Mouse (Mus musculus) forebrain, embryonic 13.5 days (tissue): ENCODE measurements at regions not wholly inside any gene's neighbourhood (a gene's known extent, or its start where the extent isn't known, plus 50 kb on each side); places are given as distances from the start of the nearest gene placed in this dataset.
"Not testable (repeated sequence)": the region's sequence is repeated elsewhere in the genome, so short reads cannot be mapped to it uniquely, and the experiment has no call there.

Experiments
- ATAC-seq: fragments of 200-750 bp; cut with Nextera tagmentation; 2 replicates; pipeline ENCODE4 v1.8.0; 2017
- H3K27ac ChIP-seq: fragments of 300-500 bp; sonication (generic); 2 replicates; pipeline ENCODE4 v1.5.1; 2015; ENCODE audit warnings: inconsistent platforms, mild to moderate bottlenecking, moderate library complexity
- H3K27me3 ChIP-seq: fragments of 300-500 bp; sonication (generic); 2 replicates; pipeline ENCODE4 v1.6.1; 2015; ENCODE audit warnings: mild to moderate bottlenecking, inconsistent platforms
- H3K36me3 ChIP-seq: fragments of 300-500 bp; sonication (generic); 2 replicates; pipeline ENCODE4 v1.6.1; 2015; ENCODE audit warnings: mild to moderate bottlenecking, inconsistent platforms; ENCODE audit not compliant: poor library complexity, severe bottlenecking
- H3K4me1 ChIP-seq: fragments of 300-500 bp; sonication (generic); 2 replicates; pipeline ENCODE4 v1.6.1; 2015; ENCODE audit warnings: inconsistent platforms
- H3K4me2 ChIP-seq: fragments of 300-500 bp; sonication (generic); 2 replicates; pipeline ENCODE4 v1.6.1; 2015; ENCODE audit warnings: inconsistent platforms, mild to moderate bottlenecking, moderate library complexity
- H3K4me3 ChIP-seq: fragments of 300-500 bp; sonication (generic); 2 replicates; pipeline ENCODE4 v1.5.1; 2015; ENCODE audit warnings: mild to moderate bottlenecking, inconsistent platforms
- H3K9ac ChIP-seq: fragments of 300-500 bp; sonication (generic); 2 replicates; pipeline ENCODE4 v1.6.1; 2015; ENCODE audit warnings: mild to moderate bottlenecking, inconsistent platforms
- H3K9me3 ChIP-seq: fragments of 300-500 bp; sonication (generic); replicated peaks from 2 replicates; pipeline ENCODE4 v1.6.1; 2016; ENCODE audit warnings: inconsistent platforms
- WGBS: fragments of 180-500 bp; shearing (Covaris S2); methylation state at CpG from one replicate; pipeline ENCODE4 v1.1.7; 2015; 5-methylcytosine and 5-hydroxymethylcytosine counted together

DNA sequence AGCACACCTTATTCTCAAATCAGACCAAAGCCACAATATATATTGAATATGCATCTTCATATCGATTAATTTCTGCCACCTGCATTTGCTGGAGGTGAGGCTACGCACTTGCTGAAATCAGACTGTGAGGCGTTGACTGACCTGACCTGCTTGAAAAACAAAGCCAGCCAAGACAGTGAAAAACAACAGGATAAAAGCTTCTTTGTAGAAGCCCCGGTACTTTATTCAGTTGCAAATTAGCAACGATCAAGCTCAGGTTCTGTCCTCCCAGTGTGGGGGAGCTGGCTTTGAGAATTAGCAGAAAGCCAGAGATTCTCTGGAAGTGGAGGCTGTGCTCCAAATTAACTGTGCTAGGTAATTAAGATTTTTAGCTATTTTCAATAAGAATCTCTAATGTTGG, 100.6 kb downstream of the Vmn2r79 start:
- H3K4me2 ChIP-seq: no peak overlapping the region
- no peak overlapping the region for H3K27ac ChIP-seq
- no peaks in the 10 kb centered on the region for H3K4me1 ChIP-seq
- no peak overlapping the region for H3K9ac ChIP-seq
- H3K36me3 ChIP-seq: no peaks in the 10 kb centered on the region
- no peak for ATAC-seq
- H3K9me3 ChIP-seq: peaks cover 8% of the 10 kb centered on the region
- H3K4me3 ChIP-seq: no peak overlapping the region
- WGBS: 50% methylated on average over 5 of the region's 5 CpGs
- no peaks in the 10 kb centered on the region for H3K27me3 ChIP-seq

DNA sequence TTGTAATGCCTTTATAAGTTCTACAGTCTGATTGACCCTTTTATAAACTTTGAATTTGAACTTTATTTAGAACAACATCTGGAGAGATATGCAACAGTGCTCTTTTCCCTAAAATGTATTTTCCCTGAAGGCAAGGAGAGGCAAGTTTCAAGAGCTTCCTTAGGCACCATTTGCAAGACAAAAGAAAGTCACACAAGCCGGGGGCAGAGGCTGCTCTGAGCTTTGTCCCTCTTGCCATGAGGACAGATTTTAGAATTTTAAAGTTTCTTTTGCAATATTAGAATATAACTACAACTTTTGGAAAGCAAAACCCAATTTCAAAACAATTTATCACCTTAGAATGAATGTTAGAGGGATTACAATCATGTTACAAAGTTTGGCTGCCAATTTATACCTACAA, 103.7 kb downstream of the Vmn2r79 start:
- not testable (repeated sequence) for ATAC-seq, H3K4me3 ChIP-seq, H3K9me3 ChIP-seq, H3K9ac ChIP-seq, H3K27me3 ChIP-seq, H3K27ac ChIP-seq, H3K36me3 ChIP-seq, H3K4me1 ChIP-seq, H3K4me2 ChIP-seq
- 32% methylated on average over 1 of the region's 1 CpGs for WGBS

DNA sequence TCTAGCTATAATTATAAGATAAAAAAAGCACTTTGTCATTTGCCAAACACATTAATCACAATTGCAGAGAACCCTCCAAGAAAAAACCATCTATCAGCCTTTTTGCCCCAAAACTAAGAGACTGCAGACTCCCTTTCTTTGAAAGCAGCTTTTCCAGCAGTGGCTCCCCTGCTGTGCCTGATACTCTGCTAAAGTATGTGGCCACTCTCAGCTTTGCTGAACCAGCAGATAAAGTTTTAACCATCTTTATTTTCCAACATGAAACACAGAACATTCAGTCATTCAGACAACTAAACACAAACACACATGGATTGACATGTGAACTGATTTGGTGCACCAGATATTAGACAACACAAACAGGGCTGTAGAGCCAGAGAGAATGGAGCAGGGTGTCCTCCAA, 104.5 kb downstream of the Vmn2r79 start:
- not testable (repeated sequence) for H3K4me1 ChIP-seq, H3K36me3 ChIP-seq, H3K9me3 ChIP-seq, H3K27me3 ChIP-seq, H3K9ac ChIP-seq, ATAC-seq, H3K4me3 ChIP-seq, H3K27ac ChIP-seq, H3K4me2 ChIP-seq

DNA sequence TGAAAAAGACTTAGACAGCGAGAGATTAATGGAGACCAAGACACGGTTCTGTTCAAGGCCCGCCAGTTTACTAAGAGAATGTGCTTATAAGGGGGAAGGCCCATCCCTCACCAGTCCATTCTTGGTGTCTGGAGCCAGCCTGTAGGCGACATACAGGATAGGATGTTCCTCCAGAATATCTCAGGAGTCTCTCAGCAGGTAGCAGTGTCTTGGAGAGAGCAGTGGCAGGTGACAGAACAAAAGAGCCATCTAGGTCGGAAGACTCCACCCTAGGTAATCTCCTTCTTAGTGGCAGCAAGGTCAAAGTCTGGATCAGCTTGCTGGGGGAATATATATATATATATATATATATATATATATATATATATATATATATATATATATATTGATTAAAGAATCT, 105.4 kb downstream of the Vmn2r79 start:
- not testable (repeated sequence) for H3K27ac ChIP-seq, H3K4me2 ChIP-seq, H3K36me3 ChIP-seq, H3K4me3 ChIP-seq, H3K9me3 ChIP-seq, H3K4me1 ChIP-seq, H3K27me3 ChIP-seq, ATAC-seq, H3K9ac ChIP-seq
- 80% methylated on average over 5 of the region's 5 CpGs for WGBS

DNA sequence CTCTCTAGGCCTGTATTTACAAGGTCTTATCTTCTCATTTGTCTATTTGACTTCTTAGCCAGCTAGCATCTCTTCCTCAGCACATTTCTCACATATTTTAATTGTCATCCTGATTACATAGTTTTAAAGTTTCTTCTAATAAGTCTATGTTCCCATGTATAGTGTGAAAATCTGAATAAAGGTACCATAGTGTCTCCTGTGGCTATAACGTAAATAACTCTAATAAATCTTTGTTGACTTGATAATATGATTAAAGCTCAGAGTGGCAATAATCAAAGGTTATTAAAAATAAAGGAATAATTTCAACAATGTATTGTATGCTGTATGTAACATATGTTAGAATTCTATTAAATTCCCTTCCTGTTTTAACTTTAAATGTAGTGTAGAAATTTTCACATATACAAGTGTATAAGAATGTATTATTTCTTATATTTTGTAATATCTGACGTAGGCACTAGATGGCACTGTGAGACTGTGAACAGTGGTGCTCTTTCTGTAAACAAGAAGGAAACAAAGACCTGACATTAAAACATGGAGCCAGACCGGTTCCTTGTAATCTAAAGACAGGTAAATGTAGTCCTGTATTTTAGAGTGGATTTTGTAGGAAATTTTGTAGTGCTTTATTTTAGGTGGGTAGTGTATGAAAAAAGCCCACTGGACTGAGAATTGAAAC, 114.5 kb downstream of the Vmn2r79 start:
- no peak overlapping the region for H3K4me3 ChIP-seq
- H3K27me3 ChIP-seq: no peaks in the 10 kb centered on the region
- no peak overlapping the region for H3K27ac ChIP-seq
- WGBS: 33% methylated on average over 3 of the region's 3 CpGs
- H3K4me1 ChIP-seq: no peaks in the 10 kb centered on the region
- ATAC-seq: peak; percentile 87
- H3K9ac ChIP-seq: no peak overlapping the region
- H3K4me2 ChIP-seq: peak overlapping the region; percentile 24
- H3K36me3 ChIP-seq: no peaks in the 10 kb centered on the region
- H3K9me3 ChIP-seq: no peaks in the 10 kb centered on the region

DNA sequence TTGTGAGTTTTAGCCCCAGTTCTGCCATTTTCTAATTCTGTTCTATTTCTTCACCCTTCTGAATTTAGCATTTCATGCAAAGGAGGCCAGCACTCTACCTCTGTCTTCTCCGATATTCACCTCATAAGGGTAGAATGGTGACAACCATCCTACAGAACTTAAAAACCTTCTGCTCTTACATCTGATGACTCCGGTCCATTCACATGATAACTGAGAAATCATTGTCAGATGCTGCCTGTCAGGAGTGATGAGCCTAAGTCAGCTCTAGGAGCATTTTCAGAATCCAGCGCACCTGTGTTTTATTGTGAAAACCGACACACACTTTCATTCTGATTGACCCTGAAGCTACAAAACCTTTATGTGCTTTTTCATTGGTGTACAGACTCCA, 115.1 kb downstream of the Vmn2r79 start:
- H3K36me3 ChIP-seq: no peaks in the 10 kb centered on the region
- peak overlapping the region; percentile 24 for H3K4me2 ChIP-seq
- peak; percentile 55 for ATAC-seq
- H3K9me3 ChIP-seq: no peaks in the 10 kb centered on the region
- no peaks in the 10 kb centered on the region for H3K27me3 ChIP-seq
- no peak overlapping the region for H3K27ac ChIP-seq
- WGBS: 66% methylated on average over 4 of the region's 4 CpGs
- H3K4me3 ChIP-seq: no peak overlapping the region
- H3K9ac ChIP-seq: no peak overlapping the region
- no peaks in the 10 kb centered on the region for H3K4me1 ChIP-seq

DNA sequence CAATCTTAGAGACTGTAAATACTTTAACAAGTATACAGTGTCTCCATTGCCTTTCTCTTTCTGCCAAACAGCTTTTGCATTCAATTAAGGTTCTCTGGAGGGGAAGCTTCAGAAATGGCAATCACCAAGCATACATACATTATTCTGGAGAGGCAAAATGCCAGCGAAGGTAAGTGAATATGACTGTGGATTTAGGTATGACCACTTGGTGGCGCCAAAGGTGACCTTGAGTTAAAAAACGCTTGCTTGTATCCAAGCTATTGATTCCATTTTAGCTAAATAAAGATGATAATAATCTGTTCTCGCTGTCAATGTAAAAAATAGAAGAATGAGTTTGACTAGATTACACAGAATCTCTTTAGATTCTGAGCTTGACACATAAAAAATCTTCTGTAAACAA, 117.7 kb downstream of the Vmn2r79 start:
- WGBS: 12% methylated on average over 4 of the region's 4 CpGs
- H3K36me3 ChIP-seq: no peaks in the 10 kb centered on the region
- no peaks in the 10 kb centered on the region for H3K4me1 ChIP-seq
- no peak overlapping the region for H3K4me2 ChIP-seq
- no peak overlapping the region for H3K4me3 ChIP-seq
- no peaks in the 10 kb centered on the region for H3K27me3 ChIP-seq
- H3K9me3 ChIP-seq: no peaks in the 10 kb centered on the region
- peak; percentile 37 for ATAC-seq
- H3K9ac ChIP-seq: no peak overlapping the region
- no peak overlapping the region for H3K27ac ChIP-seq

DNA sequence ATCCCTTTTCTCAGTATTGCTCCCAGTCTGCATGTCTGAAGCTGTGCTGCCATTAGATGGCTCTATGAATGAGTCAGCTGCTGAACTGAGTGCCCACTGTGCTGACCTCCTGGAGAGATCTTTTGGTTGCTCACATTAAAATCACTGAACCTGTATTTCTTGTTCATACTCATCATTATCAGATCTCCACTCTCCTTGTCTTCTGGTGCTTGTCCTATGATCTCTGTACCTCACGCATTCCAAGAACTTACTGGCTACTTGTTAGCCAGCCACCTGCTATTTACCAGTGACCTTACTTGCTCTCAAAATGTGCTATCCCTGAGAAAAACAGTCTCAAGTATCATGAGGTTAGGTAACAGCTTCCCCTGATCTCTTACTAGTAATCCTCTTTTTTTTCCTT, 123.4 kb upstream of the Nox4 start:
- no peak overlapping the region for H3K9ac ChIP-seq
- WGBS: 83% methylated on average over 1 of the region's 1 CpGs
- H3K9me3 ChIP-seq: no peaks in the 10 kb centered on the region
- no peak for ATAC-seq
- no peaks in the 10 kb centered on the region for H3K36me3 ChIP-seq
- no peak overlapping the region for H3K4me2 ChIP-seq
- H3K4me1 ChIP-seq: no peaks in the 10 kb centered on the region
- no peak overlapping the region for H3K27ac ChIP-seq
- H3K27me3 ChIP-seq: no peaks in the 10 kb centered on the region
- H3K4me3 ChIP-seq: no peak overlapping the region

DNA sequence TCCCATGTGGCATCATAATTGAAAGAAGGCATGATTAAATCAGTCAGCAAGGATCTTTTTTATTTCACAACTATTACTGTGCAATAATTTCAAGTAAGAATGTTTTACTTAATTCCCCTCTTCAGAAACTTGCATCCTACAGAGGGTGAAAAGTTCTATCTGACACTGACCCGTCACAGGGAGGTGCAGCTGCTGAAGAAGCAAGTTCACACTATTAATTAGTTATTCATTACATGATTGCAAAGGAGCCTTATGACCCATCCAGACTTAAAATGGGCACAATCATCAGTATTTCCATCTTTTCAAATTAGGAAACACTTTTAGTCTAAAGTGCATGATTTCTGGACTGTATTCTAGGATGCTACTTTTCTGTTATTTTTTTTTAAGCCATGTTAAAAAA, 100.0 kb upstream of the Nox4 start:
- H3K4me2 ChIP-seq: no peak overlapping the region
- H3K4me1 ChIP-seq: no peaks in the 10 kb centered on the region
- no peak overlapping the region for H3K9ac ChIP-seq
- no peaks in the 10 kb centered on the region for H3K36me3 ChIP-seq
- WGBS: 63% methylated on average over 1 of the region's 1 CpGs
- no peak overlapping the region for H3K4me3 ChIP-seq
- no peak overlapping the region for H3K27ac ChIP-seq
- no peaks in the 10 kb centered on the region for H3K27me3 ChIP-seq
- ATAC-seq: no peak
- no peaks in the 10 kb centered on the region for H3K9me3 ChIP-seq

DNA sequence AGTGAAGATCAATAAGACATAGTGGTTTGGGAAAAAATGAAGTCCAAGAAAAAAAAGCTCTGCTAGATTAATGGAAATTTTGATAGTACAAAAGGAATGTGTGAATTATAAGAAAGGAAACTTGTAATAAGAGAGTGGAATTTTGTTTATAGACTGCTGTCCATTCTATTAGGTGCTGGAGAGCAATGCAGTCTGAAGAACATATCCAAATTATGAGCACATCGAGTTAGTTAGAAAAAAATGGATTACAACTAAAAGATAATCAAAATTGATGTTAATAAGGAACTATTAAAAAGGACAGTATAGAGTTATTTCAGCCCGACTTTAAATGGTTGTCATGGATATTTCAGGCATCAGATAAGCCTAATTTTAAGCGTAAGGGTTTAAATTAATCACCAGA, 98.2 kb upstream of the Nox4 start:
- H3K9ac ChIP-seq: no peak overlapping the region
- H3K27ac ChIP-seq: no peak overlapping the region
- no peaks in the 10 kb centered on the region for H3K27me3 ChIP-seq
- no peak overlapping the region for H3K4me3 ChIP-seq
- H3K4me1 ChIP-seq: no peaks in the 10 kb centered on the region
- no peaks in the 10 kb centered on the region for H3K36me3 ChIP-seq
- no peak overlapping the region for H3K4me2 ChIP-seq
- no peak for ATAC-seq
- 71% methylated on average over 3 of the region's 3 CpGs for WGBS
- H3K9me3 ChIP-seq: no peaks in the 10 kb centered on the region

DNA sequence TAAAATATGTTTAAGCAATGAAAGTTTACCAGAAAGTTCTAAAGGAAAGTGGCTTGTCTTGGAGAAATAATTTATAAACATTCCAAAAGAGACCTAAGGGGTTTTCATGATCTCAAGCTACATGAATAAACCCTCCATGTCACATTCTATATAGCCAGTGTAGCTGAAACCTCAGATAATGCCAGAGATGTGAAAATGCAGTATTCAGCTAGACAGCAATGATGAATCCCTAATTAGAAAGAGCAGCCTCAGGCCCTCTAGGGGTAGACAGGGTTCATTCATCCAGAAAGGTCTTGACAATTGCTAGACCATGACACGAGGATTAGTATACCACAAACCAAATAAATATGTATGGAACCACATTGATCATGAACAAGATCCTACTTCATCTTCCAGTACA, 97.2 kb upstream of the Nox4 start:
- no peak overlapping the region for H3K4me3 ChIP-seq
- H3K36me3 ChIP-seq: no peaks in the 10 kb centered on the region
- 34% methylated on average over 1 of the region's 1 CpGs for WGBS
- H3K9ac ChIP-seq: no peak overlapping the region
- no peaks in the 10 kb centered on the region for H3K4me1 ChIP-seq
- no peak overlapping the region for H3K4me2 ChIP-seq
- no peak for ATAC-seq
- H3K27ac ChIP-seq: no peak overlapping the region
- no peaks in the 10 kb centered on the region for H3K9me3 ChIP-seq
- H3K27me3 ChIP-seq: no peaks in the 10 kb centered on the region

DNA sequence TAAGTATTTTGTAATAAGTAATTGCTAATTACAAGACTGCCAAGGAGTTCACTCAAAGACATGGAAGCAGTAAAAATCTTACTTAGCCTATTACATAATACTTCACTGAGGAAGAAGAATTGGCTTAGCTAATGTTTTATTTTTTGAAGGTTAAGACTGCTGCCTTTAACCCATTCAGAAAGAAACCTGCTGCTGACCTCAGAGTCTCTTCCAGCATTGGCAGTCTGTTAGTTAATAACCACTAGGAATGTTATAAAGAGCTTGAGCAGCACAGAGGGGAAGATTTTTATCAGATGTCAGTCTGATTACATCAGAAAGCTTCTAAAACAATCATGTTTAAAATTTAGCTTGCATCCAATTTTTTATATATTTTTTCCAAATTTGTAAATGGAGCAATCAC, 94.9 kb upstream of the Nox4 start:
- ATAC-seq: no peak
- no peaks in the 10 kb centered on the region for H3K36me3 ChIP-seq
- H3K27ac ChIP-seq: no peak overlapping the region
- H3K4me3 ChIP-seq: no peak overlapping the region
- no peak overlapping the region for H3K9ac ChIP-seq
- no peaks in the 10 kb centered on the region for H3K27me3 ChIP-seq
- H3K4me2 ChIP-seq: no peak overlapping the region
- no peaks in the 10 kb centered on the region for H3K4me1 ChIP-seq
- H3K9me3 ChIP-seq: no peaks in the 10 kb centered on the region

DNA sequence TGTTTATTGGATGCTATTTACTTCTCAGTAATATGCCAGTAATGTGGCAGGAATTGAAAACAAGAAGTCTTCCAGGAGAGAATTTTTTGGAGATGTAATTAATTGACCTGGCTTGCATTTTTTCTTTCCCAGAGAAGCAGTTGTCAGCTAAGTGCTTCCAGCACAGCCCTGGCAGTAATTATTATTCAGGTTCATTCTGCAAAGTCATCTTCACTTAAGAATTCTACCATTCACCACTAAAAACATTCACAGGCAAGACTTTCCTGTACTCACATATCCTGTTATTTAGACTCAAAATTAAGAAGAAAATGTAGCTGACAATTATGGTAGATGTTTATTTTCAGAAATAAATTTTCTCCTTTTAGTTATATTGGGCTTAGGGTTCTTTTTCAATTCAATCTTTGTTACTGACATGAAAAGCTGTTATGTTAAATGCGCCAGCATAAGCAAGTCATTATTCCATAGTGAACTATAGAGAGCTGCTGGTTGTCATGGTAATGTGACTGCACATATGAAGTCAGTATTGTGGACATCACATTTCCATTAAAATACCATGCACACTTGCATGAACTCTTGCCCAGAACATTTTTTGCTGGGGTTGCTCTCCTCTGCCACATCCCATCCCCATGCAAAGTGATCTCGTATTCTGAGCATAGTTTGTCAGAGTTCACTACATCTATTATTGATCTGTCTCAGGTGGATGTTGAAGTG, 59.3 kb upstream of the Nox4 start:
- Histone ChIP-seq H3K36me3 (no peaks in the 10 kb centered on the region), H3K9me3 (no peaks in the 10 kb centered on the region), H3K4me1 (peaks cover 4% of the 10 kb centered on the region; the same call in 1 of the 2 replicates), H3K4me3 (no peak overlapping the region), H3K4me2 (no peak overlapping the region), H3K9ac (no peak overlapping the region), H3K27ac (no peak overlapping the region), H3K27me3 (no peaks in the 10 kb centered on the region)
- ATAC-seq: peak; percentile 88
- WGBS: 26% methylated on average over 2 of the region's 2 CpGs
